Mouse (Mus musculus) MEL (cell line): ENCODE results near the gene Iqschfp.

Source experiments
- CTCF ChIP-seq, 3 experiments: IDR thresholded peaks in 2 of 3; conservative IDR thresholded peaks in 1 of 3; 2 replicates each; pipeline ENCODE4 v1.5.1; 2011 to 2012; ENCODE audit warnings: low read length in 3 of 3, low read depth in 2 of 3, mild to moderate bottlenecking in 2 of 3, improper control_type of control experiment in 1 of 3, inconsistent platforms in 1 of 3, mixed read lengths in 1 of 3, moderate library complexity in 1 of 3; ENCODE audit not compliant: control insufficient read depth in 1 of 3, insufficient read depth in 1 of 3, poor library complexity in 1 of 3, severe bottlenecking in 1 of 3
- GATA1 ChIP-seq: IDR thresholded peaks from 2 replicates; pipeline ENCODE4 v1.6.1; 2011; ENCODE audit warnings: low read depth, low read length, improper control_type of control experiment
- MAFK ChIP-seq: IDR thresholded peaks from 2 replicates; pipeline ENCODE4 v1.6.1; 2011; ENCODE audit warnings: low read depth, mild to moderate bottlenecking, low read length, improper control_type of control experiment, borderline replicate concordance
- POLR2A ChIP-seq, 2 experiments: IDR thresholded peaks; 2 replicates each; pipeline ENCODE4 v1.6.1; 2011 to 2012; ENCODE audit warnings: low read length in 2 of 2, mild to moderate bottlenecking in 2 of 2, control low read depth in 1 of 2, improper control_type of control experiment in 1 of 2, low read depth in 1 of 2, moderate library complexity in 1 of 2; ENCODE audit not compliant: control insufficient read depth in 1 of 2, insufficient read depth in 1 of 2, poor library complexity in 1 of 2
- POLR2AphosphoS2 ChIP-seq: IDR thresholded peaks from 2 replicates; pipeline ENCODE4 v1.6.1; 2011; ENCODE audit warnings: low read length, improper control_type of control experiment
- RAD21 ChIP-seq: IDR thresholded peaks from 2 replicates; pipeline ENCODE4 v1.6.1; 2011; ENCODE audit warnings: mild to moderate bottlenecking, low read depth, low read length, improper control_type of control experiment
- USF1 ChIP-seq: IDR thresholded peaks from 2 replicates; pipeline ENCODE4 v1.6.1; 2014; ENCODE audit warnings: low read depth, mild to moderate bottlenecking, inconsistent platforms, low read length, improper control_type of control experiment, moderate library complexity
- ZC3H11A ChIP-seq: IDR thresholded peaks from 2 replicates; pipeline ENCODE4 v1.6.1; 2012; ENCODE audit warnings: low read depth, mild to moderate bottlenecking, inconsistent platforms, low read length, improper control_type of control experiment

- TF ChIP-seq CTCF (IDR thresholded peaks at IDR 0.05 in 2 of 3, conservative IDR thresholded peaks at IDR 0.05 in 1 of 3; ENCODE audit: control insufficient read depth in 1 of 3, insufficient read depth in 1 of 3, low read depth in 2 of 3, low read length in 3 of 3, poor library complexity in 1 of 3, severe bottlenecking in 1 of 3) (no peak), ZC3H11A (no peak), POLR2A (IDR thresholded peaks at IDR 0.05; ENCODE audit: control insufficient read depth in 1 of 2, insufficient read depth in 1 of 2, low read depth in 1 of 2, low read length in 2 of 2, poor library complexity in 1 of 2) (no peak), USF1 (no peak), POLR2AphosphoS2 (no peak), RAD21 (no peak), MAFK (no peak), GATA1 (no peak)
Observed at GRCm38 (mm10) chr3:68085024-68085423, 193.0 kb downstream of the Iqschfp start.
